Mouse (Mus musculus): ENCODE results near the gene C1ql1. TPM values are rescaled to one million over a fixed set of nuclear protein-coding genes. Genes with fewer than 3 reads are reported as not detected.
"Not testable (repeated sequence)": the region's sequence is repeated elsewhere in the genome, so short reads cannot be mapped to it uniquely, and the experiment has no call there.

The C1ql1 gene
- polyA plus RNA-seq, 1 experiment from 2014 or later = 8.2 TPM

- DNase-seq (ENCODE audit: low spot score) = no peak
- WGBS = 69% methylated on average over 4 of the region's 4 CpGs
- H3K4me3 ChIP-seq (ENCODE audit: low read depth, low read length) = no peak overlapping the region
Observed at GRCm38 (mm10) chr11:102984615-102985014, 38.1 kb upstream of the C1ql1 start.

GRCm38 (mm10) chr11:102984086-102984485 lies 37.6 kb upstream of the C1ql1 start:
- H3K4me2 ChIP-seq (ENCODE audit: low read length) = no peak overlapping the region
- H3K27ac ChIP-seq (ENCODE audit: low read depth) = no peak overlapping the region
- 0 out of 2 replicates have a peak, but pooled peaks cover 5% of the 10 kb centered on the region for H3K4me1 ChIP-seq (replicated peaks; ENCODE audit: control insufficient read depth, insufficient read depth, low read length)
- 91% methylated on average over 9 of the region's 9 CpGs for WGBS
- ATAC-seq (replicated peaks; ENCODE audit: low FRiP score, low TSS enrichment, low read depth) (no peak), DNase-seq (ENCODE audit: low spot score) (no peak)
- H3K27me3 ChIP-seq (replicated peaks; ENCODE audit: control insufficient read depth, insufficient read depth, low read length) = no peaks in the 10 kb centered on the region; the same call in 1 of the 2 replicates
- no peak overlapping the region for H3K4me3 ChIP-seq (ENCODE audit: low read depth, low read length)
- H3K36me3 ChIP-seq (ENCODE audit: control insufficient read depth, insufficient read depth, low read length) = no peaks in the 10 kb centered on the region
- H3K9me3 ChIP-seq (ENCODE audit: control insufficient read depth, low read length) = no peaks in the 10 kb centered on the region
- no peak overlapping the region for H3K9ac ChIP-seq (ENCODE audit: low read length)

More at GRCm38 (mm10) chr11:102984615-102985014, 38.1 kb upstream of the C1ql1 start:
- H3K4me1 ChIP-seq (replicated peaks; ENCODE audit: control insufficient read depth, insufficient read depth, low read length) = peaks cover 8% of the 10 kb centered on the region
- no peaks in the 10 kb centered on the region; the same call in 1 of the 2 replicates for H3K27me3 ChIP-seq (replicated peaks; ENCODE audit: control insufficient read depth, insufficient read depth, low read length)
- no peak overlapping the region for H3K4me2 ChIP-seq (ENCODE audit: low read length)
- H3K9ac ChIP-seq (ENCODE audit: low read length) = no peak overlapping the region
- no peaks in the 10 kb centered on the region for H3K36me3 ChIP-seq (ENCODE audit: control insufficient read depth, insufficient read depth, low read length)
- no peak overlapping the region for H3K27ac ChIP-seq (ENCODE audit: low read depth)
- no peaks in the 10 kb centered on the region for H3K9me3 ChIP-seq (ENCODE audit: control insufficient read depth, low read length)
- no peak for ATAC-seq (replicated peaks; ENCODE audit: low FRiP score, low TSS enrichment, low read depth)

GRCm38 (mm10) chr11:102981151-102981890 lies 34.8 kb upstream of the C1ql1 start:
- WGBS = 52% methylated on average over 10 of the region's 10 CpGs
- Histone ChIP-seq H3K4me3 (ENCODE audit: low read depth, low read length) (no peak overlapping the region), H3K9me3 (ENCODE audit: control insufficient read depth, low read length) (no peaks in the 10 kb centered on the region), H3K27me3 (replicated peaks; ENCODE audit: control insufficient read depth, insufficient read depth, low read length) (no peaks in the 10 kb centered on the region), H3K36me3 (ENCODE audit: control insufficient read depth, insufficient read depth, low read length) (no peaks in the 10 kb centered on the region), H3K4me1 (replicated peaks; ENCODE audit: control insufficient read depth, insufficient read depth, low read length) (0 out of 2 replicates have a peak, but pooled peaks cover 7% of the 10 kb centered on the region), H3K4me2 (ENCODE audit: low read length) (no peak overlapping the region), H3K9ac (ENCODE audit: low read length) (no peak overlapping the region), H3K27ac (ENCODE audit: low read depth) (no peak overlapping the region)
- ATAC-seq (replicated peaks; ENCODE audit: low FRiP score, low TSS enrichment, low read depth) = no peak
- no peak for DNase-seq (ENCODE audit: low spot score)

GRCm38 (mm10) chr11:102978052-102978666 lies 31.7 kb upstream of the C1ql1 start:
- DNase-seq (ENCODE audit: low spot score) (no peak), ATAC-seq (replicated peaks; ENCODE audit: low FRiP score, low TSS enrichment, low read depth) (no peak)
- WGBS = 29% methylated on average over 6 of the region's 6 CpGs

GRCm38 (mm10) chr11:102975966-102976365 lies 29.5 kb upstream of the C1ql1 start:
- DNase-seq (ENCODE audit: low spot score); H3K4me1 ChIP-seq (replicated peaks; ENCODE audit: control insufficient read depth, insufficient read depth, low read length); ATAC-seq (replicated peaks; ENCODE audit: low FRiP score, low TSS enrichment, low read depth); H3K9ac ChIP-seq (ENCODE audit: low read length); H3K27me3 ChIP-seq (replicated peaks; ENCODE audit: control insufficient read depth, insufficient read depth, low read length); H3K4me2 ChIP-seq (ENCODE audit: low read length); H3K36me3 ChIP-seq (ENCODE audit: control insufficient read depth, insufficient read depth, low read length); H3K27ac ChIP-seq (ENCODE audit: low read depth); H3K4me3 ChIP-seq (ENCODE audit: low read depth, low read length); H3K9me3 ChIP-seq (ENCODE audit: control insufficient read depth, low read length): not testable (repeated sequence)
- WGBS = 83% methylated on average over 9 of the region's 9 CpGs

More at GRCm38 (mm10) chr11:102978052-102978666, 31.7 kb upstream of the C1ql1 start:
- no peaks in the 10 kb centered on the region for H3K27me3 ChIP-seq (replicated peaks; ENCODE audit: control insufficient read depth, insufficient read depth, low read length)
- H3K9ac ChIP-seq (ENCODE audit: low read length) = no peak overlapping the region
- 0 out of 2 replicates have a peak, but pooled peaks cover 7% of the 10 kb centered on the region for H3K4me1 ChIP-seq (replicated peaks; ENCODE audit: control insufficient read depth, insufficient read depth, low read length)
- no peaks in the 10 kb centered on the region for H3K36me3 ChIP-seq (ENCODE audit: control insufficient read depth, insufficient read depth, low read length)
- no peak overlapping the region for H3K4me3 ChIP-seq (ENCODE audit: low read depth, low read length)
- no peaks in the 10 kb centered on the region for H3K9me3 ChIP-seq (ENCODE audit: control insufficient read depth, low read length)
- H3K4me2 ChIP-seq (ENCODE audit: low read length) = no peak overlapping the region
- H3K27ac ChIP-seq (ENCODE audit: low read depth) = no peak overlapping the region

GRCm38 (mm10) chr11:102972326-102972725 lies 25.8 kb upstream of the C1ql1 start:
- Histone ChIP-seq H3K4me3 (ENCODE audit: low read depth, low read length) (no peak overlapping the region), H3K9me3 (ENCODE audit: control insufficient read depth, low read length) (no peaks in the 10 kb centered on the region), H3K4me1 (replicated peaks; ENCODE audit: control insufficient read depth, insufficient read depth, low read length) (no peaks in the 10 kb centered on the region), H3K27me3 (replicated peaks; ENCODE audit: control insufficient read depth, insufficient read depth, low read length) (no peaks in the 10 kb centered on the region), H3K9ac (ENCODE audit: low read length) (no peak overlapping the region), H3K27ac (ENCODE audit: low read depth) (no peak overlapping the region), H3K36me3 (ENCODE audit: control insufficient read depth, insufficient read depth, low read length) (no peaks in the 10 kb centered on the region), H3K4me2 (ENCODE audit: low read length) (no peak overlapping the region)
- DNase-seq (ENCODE audit: low spot score) (no peak), ATAC-seq (replicated peaks; ENCODE audit: low FRiP score, low TSS enrichment, low read depth) (no peak)
- 64% methylated on average over 1 of the region's 1 CpGs for whole genome bisulfite sequencing

- no peak overlapping the region for H3K9ac ChIP-seq (ENCODE audit: low read length)
- no peaks in the 10 kb centered on the region for H3K27me3 ChIP-seq (replicated peaks; ENCODE audit: control insufficient read depth, insufficient read depth, low read length)
- no peaks in the 10 kb centered on the region for H3K9me3 ChIP-seq (ENCODE audit: control insufficient read depth, low read length)
- H3K4me2 ChIP-seq (ENCODE audit: low read length) = no peak overlapping the region
- ATAC-seq (replicated peaks; ENCODE audit: low FRiP score, low TSS enrichment, low read depth) (no peak), DNase-seq (ENCODE audit: low spot score) (no peak)
- no peaks in the 10 kb centered on the region for H3K4me1 ChIP-seq (replicated peaks; ENCODE audit: control insufficient read depth, insufficient read depth, low read length)
- H3K4me3 ChIP-seq (ENCODE audit: low read depth, low read length) = no peak overlapping the region
- H3K27ac ChIP-seq (ENCODE audit: low read depth) = no peak overlapping the region
- H3K36me3 ChIP-seq (ENCODE audit: control insufficient read depth, insufficient read depth, low read length) = no peaks in the 10 kb centered on the region
- 38% methylated on average over 5 of the region's 5 CpGs for WGBS
Observed at GRCm38 (mm10) chr11:102971604-102972003, 25.1 kb upstream of the C1ql1 start.

- no peaks in the 10 kb centered on the region for H3K27me3 ChIP-seq (replicated peaks; ENCODE audit: control insufficient read depth, insufficient read depth, low read length)
- H3K4me3 ChIP-seq (ENCODE audit: low read depth, low read length) = no peak overlapping the region
- no peak overlapping the region for H3K4me2 ChIP-seq (ENCODE audit: low read length)
- ATAC-seq (replicated peaks; ENCODE audit: low FRiP score, low TSS enrichment, low read depth) (no peak), DNase-seq (ENCODE audit: low spot score) (no peak)
- peaks cover 12% of the 10 kb centered on the region for H3K4me1 ChIP-seq (replicated peaks; ENCODE audit: control insufficient read depth, insufficient read depth, low read length)
- H3K9ac ChIP-seq (ENCODE audit: low read length) = no peak overlapping the region
- no peaks in the 10 kb centered on the region for H3K9me3 ChIP-seq (ENCODE audit: control insufficient read depth, low read length)
- H3K27ac ChIP-seq (ENCODE audit: low read depth) = no peak overlapping the region
- no peaks in the 10 kb centered on the region for H3K36me3 ChIP-seq (ENCODE audit: control insufficient read depth, insufficient read depth, low read length)
- 72% methylated on average over 16 of the region's 16 CpGs for WGBS
Observed at GRCm38 (mm10) chr11:102964547-102965091, 18.1 kb upstream of the C1ql1 start.

Measured in intestine, embryonic 14.5 days (tissue).